Mouse (Mus musculus) R1 (cell line): Measurements from ENCODE around the gene Akap8.

ENCODE experiments used
- DNase-seq: peaks from one replicate; pipeline ENCODE4 v3.0.0-alpha.2; 2018; ENCODE audit warnings: low read depth, low spot score

The Akap8 gene

DNA sequence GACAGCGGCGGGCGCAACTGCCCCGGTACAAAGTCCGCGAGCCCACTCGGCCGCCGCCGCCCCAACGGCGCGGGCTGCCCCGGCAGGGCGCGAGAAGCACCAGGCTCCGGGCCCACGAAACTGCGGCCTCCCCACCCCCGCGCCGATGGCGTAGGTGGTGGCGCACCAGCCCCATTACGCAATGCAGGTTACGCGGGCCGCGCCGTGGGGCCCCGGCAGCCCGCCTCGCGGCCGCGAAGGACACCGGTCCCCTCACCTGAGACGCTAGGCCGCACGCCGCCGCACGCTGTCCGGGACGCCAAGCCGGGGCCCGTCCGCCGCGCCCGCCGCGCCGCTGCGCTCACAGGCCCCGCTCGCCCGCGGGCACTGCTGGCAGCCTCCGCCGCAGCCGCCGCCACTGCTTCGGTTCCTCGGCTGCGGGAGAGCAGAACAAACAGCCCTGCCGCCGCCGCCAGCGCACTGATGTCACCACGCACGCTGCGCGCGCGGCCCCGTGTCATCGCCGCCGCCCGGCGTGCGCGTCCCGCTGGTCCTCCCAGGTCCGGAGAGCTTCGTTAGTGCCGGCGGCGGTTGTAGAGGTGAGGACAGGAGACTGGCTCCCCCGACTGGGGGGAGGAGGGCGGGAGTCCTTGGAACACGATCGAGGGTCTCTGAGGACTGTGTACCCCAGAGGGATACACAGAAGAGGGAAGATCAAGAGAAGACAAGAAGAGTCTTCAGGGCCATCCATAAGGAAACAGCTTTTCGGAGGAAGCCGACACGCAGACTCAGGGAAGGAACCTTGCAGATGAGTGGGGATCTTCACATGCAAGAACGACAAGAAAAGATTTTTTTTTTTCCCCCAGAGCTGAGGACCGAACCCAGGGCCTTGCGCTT, 36.5 kb downstream of the Akap8 start, which contains the start of gene Brd4:
Gene Brd4 (minus strand): TSS at position 461 of the 876 bp plus-strand sequence.
- DNase-seq, result peak; percentile 91

DNA sequence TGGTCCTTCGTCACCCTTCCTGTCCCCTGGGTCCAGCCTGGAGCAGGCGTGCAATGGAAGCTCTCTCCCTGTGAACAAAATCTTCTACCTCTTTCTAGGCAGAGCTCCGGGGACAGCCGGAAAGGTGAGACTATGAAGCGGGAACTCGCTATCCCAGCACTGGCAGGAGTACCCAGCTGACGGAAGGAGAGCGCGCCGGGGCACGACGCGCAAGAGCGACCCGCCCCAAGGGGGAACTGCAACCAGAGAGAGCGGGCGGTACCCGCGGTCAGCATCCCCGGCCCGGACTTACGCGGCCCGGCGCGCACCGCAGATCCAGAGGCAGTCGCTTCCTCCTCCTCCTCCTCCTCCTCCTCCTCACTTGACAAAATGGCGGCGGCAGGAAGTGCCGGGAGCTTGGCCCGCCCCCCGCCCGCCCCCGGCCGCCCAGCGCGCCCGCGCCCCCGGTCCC, 37.2 kb downstream of the Akap8 start:
- peak; percentile 73 for DNase-seq

GRCm38 (mm10) chr17:32283341-32283740, 37.7 kb downstream of the Akap8 start:
- peak; percentile 59 for DNase-seq

GRCm38 (mm10) chr17:32281611-32282310, 39.3 kb downstream of the Akap8 start:
- DNase-seq, result no peak

- DNase-seq, result peak; percentile 86
Observed at GRCm38 (mm10) chr17:32281126-32281525, 39.9 kb downstream of the Akap8 start.

GRCm38 (mm10) chr17:32280575-32280974, 40.5 kb downstream of the Akap8 start:
- DNase-seq, result no peak

DNA sequence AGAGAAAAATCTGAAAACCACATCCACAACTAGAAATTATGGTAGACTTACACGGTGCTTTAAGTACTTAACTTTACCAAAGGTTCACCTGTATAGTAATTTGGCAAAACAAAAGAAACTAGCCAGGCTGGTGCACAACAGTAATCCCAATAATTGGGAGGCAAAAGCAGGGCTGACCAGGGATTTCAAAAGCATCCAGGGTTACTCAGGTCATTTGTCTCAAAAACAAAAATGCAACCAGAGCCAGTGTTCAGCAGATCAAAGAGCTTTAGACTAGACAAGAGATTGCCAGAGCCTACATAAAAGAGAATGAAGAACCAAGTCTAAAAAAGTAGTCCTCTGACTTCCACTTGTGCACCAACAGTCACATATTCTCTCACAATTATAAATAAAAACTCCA, 43.8 kb downstream of the Akap8 start:
- no peak for DNase-seq

DNA sequence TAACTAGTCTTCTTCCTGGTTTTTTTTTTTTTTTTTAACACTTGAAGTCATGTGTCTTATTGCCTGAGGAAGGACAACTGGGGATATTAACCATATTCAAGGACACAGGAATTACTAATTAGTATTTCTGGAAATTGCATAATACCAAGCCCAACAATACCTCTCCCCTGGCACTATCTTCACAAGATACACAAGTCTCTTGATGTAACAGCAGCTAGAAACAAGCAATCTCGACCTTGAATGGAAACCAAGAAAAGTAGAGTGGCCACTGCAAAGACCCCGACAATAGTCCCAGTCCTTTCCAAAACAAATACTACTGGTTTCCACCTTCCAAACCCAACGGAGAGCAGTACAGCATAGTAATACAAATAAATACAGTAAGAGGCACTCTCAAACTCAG, 45.5 kb downstream of the Akap8 start:
- no peak for DNase-seq

DNA sequence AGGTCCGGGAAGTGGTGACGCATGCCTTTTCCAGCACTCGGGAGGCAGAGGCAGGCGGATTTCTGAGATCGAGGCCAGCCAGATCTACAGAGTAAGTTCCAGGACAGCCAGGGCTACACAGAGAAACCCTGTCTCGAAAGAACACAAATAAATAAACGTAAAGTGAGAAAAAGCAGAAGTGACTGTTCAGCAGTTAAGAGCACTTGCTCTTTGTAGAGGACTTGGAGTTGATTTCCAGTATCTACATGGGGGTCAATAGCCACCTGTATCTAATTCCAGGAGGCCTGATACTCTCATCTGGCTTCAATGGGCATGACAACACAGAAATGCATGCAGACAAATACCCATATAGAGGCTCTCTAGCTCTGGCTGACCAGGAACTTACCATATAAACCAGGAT, 51.9 kb downstream of the Akap8 start:
- no peak for DNase-seq

- no peak for DNase-seq
Observed at GRCm38 (mm10) chr17:32268540-32268960, 52.5 kb downstream of the Akap8 start.

- no peak for DNase-seq
Observed at GRCm38 (mm10) chr17:32268096-32268495, 52.9 kb downstream of the Akap8 start.

- DNase-seq, result no peak
Observed at GRCm38 (mm10) chr17:32267617-32268016, 53.4 kb downstream of the Akap8 start.

DNA sequence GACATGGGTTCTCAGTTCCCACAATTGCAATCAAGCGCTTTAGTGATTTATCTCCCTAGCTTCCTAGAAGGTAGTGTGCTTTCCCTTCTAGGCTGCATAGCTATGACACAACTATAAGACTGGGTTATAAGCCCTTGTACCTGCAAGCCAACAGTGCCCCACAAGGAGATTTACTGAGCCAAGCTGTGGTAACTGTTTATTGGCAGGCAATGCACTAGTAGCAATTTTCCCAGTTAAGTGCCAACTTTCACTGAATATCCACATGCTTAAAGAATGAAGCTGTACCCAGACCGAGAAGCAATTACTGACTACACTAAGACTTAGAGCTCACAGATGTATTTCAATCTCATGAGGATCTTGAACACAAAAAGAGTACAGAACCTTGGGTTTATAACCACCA, 57.4 kb downstream of the Akap8 start:
- DNase-seq, result no peak

DNA sequence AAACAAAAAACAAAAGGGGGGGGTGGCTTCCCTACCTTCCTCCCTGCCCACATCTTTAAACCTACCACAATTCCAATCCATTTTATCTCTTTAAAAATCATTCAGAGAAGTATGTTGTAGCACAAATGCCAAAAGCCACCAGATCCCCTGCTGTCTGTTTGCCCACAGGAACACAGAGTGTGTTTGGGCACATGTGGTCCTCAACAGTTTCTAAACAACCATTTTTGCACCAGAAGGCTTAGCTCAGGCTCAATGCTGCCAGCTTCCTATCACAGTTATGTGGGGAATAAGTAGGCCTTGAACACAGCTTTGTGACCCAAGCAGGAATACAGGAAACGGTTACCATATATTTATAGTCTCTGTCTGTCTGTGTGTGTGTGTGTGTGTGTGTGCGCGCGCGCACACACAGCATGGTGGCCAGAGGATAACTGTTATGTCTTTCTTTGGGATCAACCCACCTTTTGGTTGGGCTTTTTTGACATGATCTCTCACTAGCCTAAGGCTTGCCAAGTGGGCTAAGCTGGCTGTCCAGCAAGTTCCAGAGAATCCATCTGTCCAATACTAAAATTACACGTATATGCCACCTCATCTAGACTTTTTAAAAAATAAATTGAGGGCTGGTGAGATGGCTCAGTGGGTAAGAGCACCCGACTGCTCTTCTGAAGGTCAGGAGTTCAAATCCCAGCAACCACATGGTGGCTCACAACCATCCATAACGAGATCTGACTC, 58.0 kb downstream of the Akap8 start:
- no peak for DNase-seq

DNA sequence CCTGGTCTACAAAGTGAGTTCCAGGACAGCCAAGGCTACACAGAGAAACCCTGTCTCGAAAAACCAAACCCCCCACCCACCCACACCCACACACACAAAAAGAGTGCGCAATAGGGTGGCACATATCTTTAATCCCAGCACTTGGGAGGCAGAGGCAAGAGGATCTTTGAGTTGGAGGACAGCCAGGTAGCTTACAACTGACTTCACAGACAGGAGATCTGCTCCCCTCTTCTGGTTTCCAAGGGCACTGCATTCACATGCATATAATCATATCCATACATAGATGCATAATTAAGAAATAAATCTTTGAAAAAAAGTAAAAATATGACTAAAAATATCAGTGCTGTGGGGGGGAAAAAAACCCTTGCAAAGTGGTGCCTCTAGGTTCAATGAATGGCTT, 62.2 kb downstream of the Akap8 start:
- DNase-seq, result peak; percentile 34

DNA sequence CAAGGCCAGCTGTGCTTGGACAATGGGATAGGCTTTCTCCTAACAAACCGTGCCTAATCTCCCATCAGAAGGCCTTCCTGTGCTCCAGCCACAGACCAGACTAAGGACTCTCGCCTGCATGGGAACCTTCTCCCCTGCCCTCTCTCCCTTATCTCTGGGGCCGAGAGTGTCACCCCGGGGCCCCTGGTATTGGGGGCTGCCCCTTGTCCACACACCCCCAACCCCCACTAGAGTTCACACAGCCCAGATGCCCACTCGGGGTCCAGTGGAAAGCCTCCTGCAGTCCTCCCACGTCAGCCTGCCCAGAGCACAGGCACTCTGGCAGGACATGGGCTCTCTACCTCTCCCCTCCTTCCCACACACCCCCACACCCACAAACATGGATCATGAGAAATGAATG, 63.1 kb downstream of the Akap8 start:
- DNase-seq, result no peak

DNA sequence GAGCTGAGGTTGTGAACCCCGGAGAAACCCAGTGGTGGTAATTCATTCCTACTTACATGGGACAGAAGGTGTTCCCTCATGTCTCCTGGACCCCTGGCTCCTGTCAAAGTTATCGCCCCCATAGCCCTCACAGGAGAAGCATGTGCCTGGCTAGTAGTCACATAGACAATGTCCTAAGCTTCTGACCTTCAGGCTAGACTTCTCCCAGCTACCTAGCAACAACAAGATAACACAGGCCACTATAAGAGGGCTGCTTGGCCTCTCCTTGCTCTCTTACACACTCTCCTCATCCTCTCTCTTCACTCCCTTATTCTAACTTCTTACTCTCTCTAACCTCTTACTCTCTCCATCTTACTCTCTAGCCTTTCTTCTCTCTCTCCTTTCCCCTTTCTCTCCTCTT, 63.6 kb downstream of the Akap8 start:
- no peak for DNase-seq

GRCm38 (mm10) chr17:32256896-32257295, 64.1 kb downstream of the Akap8 start:
- no peak for DNase-seq
